Mouse (Mus musculus) C2C12 (cell line): ENCODE results near the gene Vps18.

Source experiments
- CEBPB ChIP-seq: IDR thresholded peaks from one replicate; pipeline ENCODE4 v1.6.1; 2011; ENCODE audit warnings: low read depth, mild to moderate bottlenecking, control low read depth, moderate library complexity
- CTCF ChIP-seq: IDR thresholded peaks from one replicate; pipeline ENCODE4 v1.5.1; 2011; ENCODE audit not compliant: control insufficient read depth, insufficient read depth, insufficient read length
- FOSL1 ChIP-seq: IDR thresholded peaks from one replicate; pipeline ENCODE4 v1.8.0; 2011; ENCODE audit warnings: mild to moderate bottlenecking, low read length; ENCODE audit not compliant: poor library complexity, insufficient read depth, severe bottlenecking
- MAX ChIP-seq: IDR thresholded peaks from one replicate; pipeline ENCODE4 v1.6.1; 2011; ENCODE audit warnings: mild to moderate bottlenecking, control low read depth
- MYOD1 ChIP-seq: IDR thresholded peaks from one replicate; pipeline ENCODE4 v1.6.1; 2011; ENCODE audit warnings: low read depth; ENCODE audit not compliant: control insufficient read depth, insufficient read length
- MYOG ChIP-seq: IDR thresholded peaks from one replicate; pipeline ENCODE4 v1.6.1; 2011; ENCODE audit not compliant: control insufficient read depth, insufficient read length; ENCODE audit errors: extremely low read depth
- USF1 ChIP-seq: IDR thresholded peaks from one replicate; pipeline ENCODE4 v1.6.1; 2011; ENCODE audit warnings: low read depth, mild to moderate bottlenecking, control low read depth, moderate library complexity

DNA sequence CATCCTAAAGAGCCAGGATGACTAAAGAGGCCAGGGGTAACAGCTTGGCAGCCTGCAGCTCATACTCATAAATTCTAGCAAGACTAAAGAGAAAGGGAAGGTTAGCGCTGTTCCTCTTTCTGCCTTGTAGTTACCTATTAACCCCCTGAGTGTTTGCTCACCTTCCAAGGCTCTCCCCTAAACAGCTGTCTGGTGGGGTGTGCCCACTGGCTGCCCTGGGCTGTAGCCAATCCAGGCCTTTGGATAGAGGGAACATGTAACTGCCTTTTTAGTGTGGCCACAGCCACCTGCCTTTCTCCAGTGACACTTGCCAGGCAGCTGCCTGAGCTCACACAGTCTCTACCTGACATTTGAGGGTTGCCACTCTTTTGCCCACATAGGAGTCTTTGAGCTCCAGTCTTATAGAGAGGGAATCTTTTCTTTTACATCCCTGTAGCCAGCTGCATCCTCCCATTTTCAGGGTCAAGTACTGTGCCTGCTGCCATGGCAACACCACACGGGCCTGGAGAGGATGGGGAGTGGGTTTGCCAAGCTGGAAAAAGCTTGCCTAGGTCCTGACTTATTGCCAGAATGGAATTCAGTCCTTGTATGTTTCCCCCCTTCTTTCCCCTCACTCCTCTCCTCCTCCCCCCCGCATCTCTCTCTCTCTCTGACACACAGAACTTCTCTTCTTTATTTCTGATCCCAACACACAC, 40.7 kb downstream of the Vps18 start:
- TF ChIP-seq CTCF: no peak
- TF ChIP-seq FOSL1: no peak
- no peak for TF ChIP-seq MYOD1
- TF ChIP-seq MAX: no peak
- no peak for TF ChIP-seq MYOG
- TF ChIP-seq CEBPB: no peak
- no peak for TF ChIP-seq USF1
